13 mouse cellular contexts compared by ENCODE assay signal in the genomic region with DNA sequence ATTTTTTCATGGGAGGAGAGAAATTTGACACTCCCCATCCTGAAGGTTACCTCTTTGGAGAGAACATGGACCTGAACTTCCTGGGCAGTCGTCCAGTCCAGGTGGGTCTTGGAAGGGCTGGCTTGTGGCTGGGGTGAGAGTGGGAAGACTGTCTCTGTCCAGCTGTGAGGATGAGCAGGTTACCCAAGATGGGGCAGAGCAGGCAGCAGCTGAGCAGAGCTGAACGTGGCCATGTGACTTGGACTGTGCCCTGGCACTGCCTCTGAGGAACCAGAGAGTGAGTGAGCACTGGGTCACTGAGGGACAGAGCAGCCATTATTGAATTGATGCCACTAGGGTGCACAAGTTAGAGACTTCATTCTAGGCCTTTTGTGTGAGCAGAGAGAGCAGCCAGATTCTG. TPM values are rescaled to one million over a fixed set of nuclear protein-coding genes. Genes with fewer than 3 reads are reported as not detected.
A peak's percentile ranks its signal among the peaks of the same experiment; 100 is the strongest.
DNase-seq lines count a peak whose midpoint lies in the region; ATAC-seq and TF ChIP-seq lines count a peak whose summit lies in the region.
"Had no signal": no experiment of that assay in that cellular context is flagged by ENCODE, and none has a peak within 500 bp of the region (broad histone marks: within the 10 kb centered on the region; RNA-seq: fewer than 3 reads in every experiment).

No protein-coding gene starts in this region.

- TF ChIP-seq EP300 in liver, embryonic 14.5 days (IDR thresholded peaks at IDR 0.05; ENCODE audit: low read depth) = no peak

- peaks cover 34% of the 10 kb centered on the region; the same call in 1 of the 2 replicates for H3K4me1 ChIP-seq in kidney, adult 2 months (ENCODE audit: control insufficient read depth, insufficient read depth, low read length)
- H3K4me1 ChIP-seq in kidney, embryonic 15.5 days = peaks cover 20% of the 10 kb centered on the region
- peaks cover 30% of the 10 kb centered on the region; the same call in 1 of the 2 replicates for H3K4me1 ChIP-seq in lung, embryonic 15.5 days
- H3K4me1 ChIP-seq in liver, embryonic 14.5 days (replicated peaks; ENCODE audit: control insufficient read depth in 2 of 2, insufficient read depth in 2 of 2, low read length in 1 of 2) = peaks cover 0 to 17% of the 10 kb centered on the region in 2 experiments; a peak in 2 of 4 replicates
- H3K4me1 ChIP-seq: forebrain, embryonic 15.5 days had no signal

- H3K27ac ChIP-seq in kidney, adult 2 months (ENCODE audit: insufficient read depth, low read depth, low read length) = 0 out of 2 replicates have a peak overlapping the region, but pooled peaks have one; percentile 18
- H3K27ac ChIP-seq in kidney, embryonic 15.5 days = no peak overlapping the region
- H3K27ac ChIP-seq in lung, embryonic 15.5 days = 0 out of 2 replicates have a peak overlapping the region, but pooled peaks have one; percentile 12
- H3K27ac ChIP-seq in liver, embryonic 14.5 days = no peak overlapping the region
- H3K27ac ChIP-seq: forebrain, embryonic 15.5 days; limb, embryonic 13.5 days had no signal

- no peak overlapping the region for H3K4me3 ChIP-seq in kidney, adult 2 months (ENCODE audit: insufficient read depth, low read depth, low read length)
- H3K4me3 ChIP-seq in kidney, embryonic 15.5 days (replicated peaks) = no peak overlapping the region
- H3K4me3 ChIP-seq in lung, embryonic 15.5 days = no peak overlapping the region
- no peak overlapping the region for H3K4me3 ChIP-seq in liver, embryonic 14.5 days (ENCODE audit: insufficient read depth in 1 of 2, low read depth in 2 of 2, low read length in 2 of 2)
- H3K4me3 ChIP-seq: forebrain, embryonic 15.5 days; limb, embryonic 13.5 days had no signal

- H3K9me3 ChIP-seq in kidney, embryonic 15.5 days (replicated peaks) = no peaks in the 10 kb centered on the region
- H3K9me3 ChIP-seq in lung, embryonic 15.5 days = no peaks in the 10 kb centered on the region
- H3K9me3 ChIP-seq in liver, embryonic 14.5 days (ENCODE audit: control insufficient read depth, low read length) = no peaks in the 10 kb centered on the region
- H3K9me3 ChIP-seq: forebrain, embryonic 15.5 days; limb, embryonic 13.5 days had no signal

- WGBS in kidney, adult 2 months = 24% methylated on average over 2 of the region's 2 CpGs
- 79% methylated on average over 2 of the region's 2 CpGs for WGBS in kidney, embryonic 15.5 days
- WGBS in lung, embryonic 15.5 days = 63% methylated on average over 2 of the region's 2 CpGs
- 52% methylated on average over 2 of the region's 2 CpGs for WGBS in liver, embryonic 14.5 days (ENCODE audit: insufficient replicate concordance)

- no peak overlapping the region for H3K4me2 ChIP-seq in kidney, embryonic 15.5 days
- H3K4me2 ChIP-seq in lung, embryonic 15.5 days = no peak overlapping the region
- peak overlapping the region; percentile 13; the same call in 1 of the 2 replicates for H3K4me2 ChIP-seq in liver, embryonic 14.5 days (ENCODE audit: low read depth)
- H3K4me2 ChIP-seq: forebrain, embryonic 15.5 days; limb, embryonic 13.5 days had no signal

- no peaks in the 10 kb centered on the region for H3K27me3 ChIP-seq in kidney, adult 2 months (replicated peaks; ENCODE audit: control insufficient read depth, insufficient read depth, low read length)
- no peaks in the 10 kb centered on the region for H3K27me3 ChIP-seq in kidney, embryonic 15.5 days
- no peaks in the 10 kb centered on the region for H3K27me3 ChIP-seq in lung, embryonic 15.5 days
- H3K27me3 ChIP-seq in liver, embryonic 14.5 days (ENCODE audit: control insufficient read depth, insufficient read depth, low read length) = no peaks in the 10 kb centered on the region
- H3K27me3 ChIP-seq: forebrain, embryonic 15.5 days; limb, embryonic 13.5 days had no signal

- H3K36me3 ChIP-seq in kidney, adult 2 months (ENCODE audit: control insufficient read depth, insufficient read depth, low read length) = peaks cover 1% of the 10 kb centered on the region
- peaks cover 50% of the 10 kb centered on the region for H3K36me3 ChIP-seq in kidney, embryonic 15.5 days
- H3K36me3 ChIP-seq in lung, embryonic 15.5 days = peaks cover 32% of the 10 kb centered on the region
- no peaks in the 10 kb centered on the region; the same call in 1 of the 2 replicates for H3K36me3 ChIP-seq in liver, embryonic 14.5 days (replicated peaks; ENCODE audit: control insufficient read depth, insufficient read depth, low read depth)

- ATAC-seq in kidney, embryonic 15.5 days (replicated peaks; ENCODE audit: low FRiP score) = no peak
- ATAC-seq in lung, embryonic 15.5 days (ENCODE audit: borderline replicate concordance, extremely low read depth, low FRiP score, low TSS enrichment) = no peak
- ATAC-seq in liver, embryonic 14.5 days (ENCODE audit: insufficient read depth) = no peak
- ATAC-seq: forebrain, embryonic 15.5 days; intestine, embryonic 16.5 days had no signal

- peak; percentile 51 for DNase-seq in adrenal gland, postnatal 10 days
- no peak for DNase-seq in adrenal gland, adult 8-10 months
- DNase-seq in kidney, adult 2 months = peak; percentile 75
- DNase-seq in lung, adult 18-20 months = no peak
- DNase-seq in liver, embryonic 14.5 days (ENCODE audit: low read depth in 3 of 3, low spot score in 3 of 3) = no peak
- DNase-seq in adrenal gland, adult (ENCODE audit: inconsistent age in 2 of 2, low spot score in 1 of 2) = no peak
- DNase-seq: heart, adult 18-20 months; right cerebral cortex, postnatal 25 days had no signal

- no peak for TF ChIP-seq POLR2A in kidney, adult 2 months (IDR thresholded peaks at IDR 0.05; ENCODE audit: low read depth, low read length)

- TF ChIP-seq CTCF in kidney, adult 2 months (conservative IDR thresholded peaks at IDR 0.05; ENCODE audit: insufficient read depth, insufficient read length, low read depth, low read length) = no peak
- no peak for TF ChIP-seq CTCF in liver, embryonic 14.5 days (IDR thresholded peaks at IDR 0.05; ENCODE audit: low read depth)

- H3K9ac ChIP-seq in kidney, embryonic 15.5 days = no peak overlapping the region
- no peak overlapping the region for H3K9ac ChIP-seq in lung, embryonic 15.5 days
- H3K9ac ChIP-seq in liver, embryonic 14.5 days (replicated peaks) = no peak overlapping the region
- H3K9ac ChIP-seq: forebrain, embryonic 15.5 days; limb, embryonic 13.5 days had no signal

RNA-seq across cellular contexts. Expression of a gene that starts 21.3 kb away (rescaled TPM):
- 100 to 1,000 TPM in 1 of 2 experiments, 10 to 100 TPM in 1; 88.0 to 106 TPM for total RNA-seq in adrenal gland, postnatal 10 days (2021)
- 100 to 1,000 TPM in 2 of 4 experiments, 10 to 100 TPM in 2; 88.5 to 120 (median 98.0) TPM for total RNA-seq in adrenal gland, adult 8-10 months (2022)
- 197 and 218 TPM in 2 replicates for polyA plus RNA-seq in kidney, adult 2 months (2012; rRNA removed)
- polyA plus RNA-seq in kidney, embryonic 15.5 days (2015; fragmentation: Nextera tagmentation; extraction: Ambion mirVana) = 88.2 and 98.1 TPM in 2 replicates
- polyA plus RNA-seq in lung, embryonic 15.5 days (2015; fragmentation: Nextera tagmentation; extraction: Ambion mirVana) = 88.1 and 93.0 TPM in 2 replicates
- 15.7 and 16.3 TPM in 2 replicates for polyA plus RNA-seq in liver, embryonic 14.5 days (2012; rRNA removed)
- polyA plus RNA-seq in liver, embryonic 14.5 days (2014; fragmentation: Nextera tagmentation; extraction: Ambion mirVana) = 17.6 and 18.0 TPM in 2 replicates

RNA-seq across cellular contexts. Expression of a gene that starts 27.3 kb away (rescaled TPM):
- total RNA-seq in adrenal gland, postnatal 10 days (2021) = 10 to 100 TPM; 29.2 to 31.3 TPM
- total RNA-seq in adrenal gland, adult 8-10 months (2022) = 10 to 100 TPM; 33.0 to 42.5 (median 38.2) TPM
- polyA plus RNA-seq in kidney, adult 2 months (2012; rRNA removed) = 38.4 and 39.2 TPM in 2 replicates
- polyA plus RNA-seq in kidney, embryonic 15.5 days (2015; fragmentation: Nextera tagmentation; extraction: Ambion mirVana) = 37.4 and 39.7 TPM in 2 replicates
- polyA plus RNA-seq in lung, embryonic 15.5 days (2015; fragmentation: Nextera tagmentation; extraction: Ambion mirVana) = 35.7 TPM in 2 replicates
- 5.4 and 6.7 TPM in 2 replicates for polyA plus RNA-seq in liver, embryonic 14.5 days (2012; rRNA removed)
- polyA plus RNA-seq in liver, embryonic 14.5 days (2014; fragmentation: Nextera tagmentation; extraction: Ambion mirVana) = 9.0 and 9.5 TPM in 2 replicates

RNA-seq across cellular contexts. Expression of a gene that starts 31.2 kb away (rescaled TPM):
- 10 to 100 TPM; 63.3 to 79.9 TPM for total RNA-seq in adrenal gland, postnatal 10 days (2021)
- 10 to 100 TPM; 75.9 to 85.5 (median 78.3) TPM for total RNA-seq in adrenal gland, adult 8-10 months (2022)
- polyA plus RNA-seq in kidney, adult 2 months (2012; rRNA removed) = 137 and 145 TPM in 2 replicates
- polyA plus RNA-seq in kidney, embryonic 15.5 days (2015; fragmentation: Nextera tagmentation; extraction: Ambion mirVana) = 151 and 155 TPM in 2 replicates
- polyA plus RNA-seq in lung, embryonic 15.5 days (2015; fragmentation: Nextera tagmentation; extraction: Ambion mirVana) = 150 and 167 TPM in 2 replicates
- 28.8 and 33.0 TPM in 2 replicates for polyA plus RNA-seq in liver, embryonic 14.5 days (2012; rRNA removed)
- polyA plus RNA-seq in liver, embryonic 14.5 days (2014; fragmentation: Nextera tagmentation; extraction: Ambion mirVana) = 51.8 and 52.1 TPM in 2 replicates

RNA-seq across cellular contexts. Expression of a gene that starts 56.6 kb away (rescaled TPM):
- total RNA-seq in adrenal gland, postnatal 10 days (2021) = 10 to 100 TPM; 30.3 to 41.9 TPM
- total RNA-seq in adrenal gland, adult 8-10 months (2022) = 10 to 100 TPM; 48.5 to 79.6 (median 58.6) TPM
- polyA plus RNA-seq in kidney, adult 2 months (2012; rRNA removed) = 50.7 and 61.1 TPM in 2 replicates
- 59.7 and 69.3 TPM in 2 replicates for polyA plus RNA-seq in kidney, embryonic 15.5 days (2015; fragmentation: Nextera tagmentation; extraction: Ambion mirVana)
- 54.1 and 56.2 TPM in 2 replicates for polyA plus RNA-seq in lung, embryonic 15.5 days (2015; fragmentation: Nextera tagmentation; extraction: Ambion mirVana)
- 12.8 and 16.2 TPM in 2 replicates for polyA plus RNA-seq in liver, embryonic 14.5 days (2012; rRNA removed)
- 9.9 and 10.2 TPM in 2 replicates for polyA plus RNA-seq in liver, embryonic 14.5 days (2014; fragmentation: Nextera tagmentation; extraction: Ambion mirVana)

Comparison
In these comparisons a context has a peak if more than half of its experiments do, and no peak if none do; other contexts are left out.
1. DNase-seq: peak in adrenal gland, postnatal 10 days (single experiment) and kidney, adult 2 months (single experiment); none in adrenal gland, adult 8-10 months (single experiment), lung, adult 18-20 months (0 of 2), liver, embryonic 14.5 days (0 of 3) and adrenal gland, adult (0 of 2).
2. H3K27ac ChIP-seq: peak in kidney, adult 2 months (single experiment) and lung, embryonic 15.5 days (single experiment); none in kidney, embryonic 15.5 days (single experiment) and liver, embryonic 14.5 days (single experiment).